Mouse (Mus musculus) liver, embryonic 15.5 days (tissue): Measurements from ENCODE around the gene Stard5. TPM values are rescaled to one million over a fixed set of nuclear protein-coding genes. Genes with fewer than 3 reads are reported as not detected.
A peak's percentile ranks its signal among the peaks of the same experiment; 100 is the strongest.

Source experiments
- ATAC-seq: fragments of 200-750 bp; cut with Nextera tagmentation; 2 replicates; pipeline ENCODE4 v1.8.0; 2017; ENCODE audit warnings: moderate number of reproducible peaks, mild to moderate bottlenecking, moderate library complexity; ENCODE audit not compliant: insufficient read depth
- H3K27ac ChIP-seq: fragments of 300-500 bp; sonication (generic); replicated peaks from 2 replicates; pipeline ENCODE4 v1.5.1; 2015; ENCODE audit warnings: mild to moderate bottlenecking, inconsistent platforms
- H3K27me3 ChIP-seq: fragments of 300-500 bp; sonication (generic); 2 replicates; pipeline ENCODE4 v1.6.1; 2015; ENCODE audit warnings: mild to moderate bottlenecking, inconsistent platforms
- H3K36me3 ChIP-seq: fragments of 300-500 bp; sonication (generic); replicated peaks from 2 replicates; pipeline ENCODE4 v1.6.1; 2015; ENCODE audit warnings: moderate library complexity, mild to moderate bottlenecking, inconsistent platforms
- H3K4me1 ChIP-seq: fragments of 300-500 bp; sonication (generic); replicated peaks from 2 replicates; pipeline ENCODE4 v1.6.1; 2015; ENCODE audit warnings: inconsistent platforms
- H3K4me2 ChIP-seq: fragments of 300-500 bp; sonication (generic); 2 replicates; pipeline ENCODE4 v1.6.1; 2015; ENCODE audit warnings: moderate library complexity, mild to moderate bottlenecking, inconsistent platforms
- H3K4me3 ChIP-seq: fragments of 300-500 bp; sonication (generic); replicated peaks from 2 replicates; pipeline ENCODE4 v1.5.1; 2015; ENCODE audit warnings: mild to moderate bottlenecking, inconsistent platforms
- H3K9ac ChIP-seq: fragments of 300-500 bp; sonication (generic); 2 replicates; pipeline ENCODE4 v1.6.1; 2015; ENCODE audit warnings: moderate library complexity, mild to moderate bottlenecking, inconsistent platforms
- H3K9me3 ChIP-seq: fragments of 300-500 bp; sonication (generic); replicated peaks from 2 replicates; pipeline ENCODE4 v1.6.1; 2016; ENCODE audit warnings: inconsistent platforms
- WGBS: fragments of 180-500 bp; shearing (Covaris S2); methylation state at CpG from one replicate; pipeline ENCODE4 v1.1.7; 2015; ENCODE audit warnings: mixed read lengths; ENCODE audit not compliant: insufficient replicate concordance; 5-methylcytosine and 5-hydroxymethylcytosine counted together
- polyA plus RNA-seq: library from polyadenylated mRNA; unstranded; fragments of >200 nt; fragmentation: Nextera tagmentation; extraction: Ambion mirVana; gene quantifications from 2 replicates; pipeline ENCODE4 v1.2.1, GENCODE M21; 2015

Stard5 gene
- polyA plus RNA-seq, 1 experiment from 2014 or later: 14.4 TPM

- Histone ChIP-seq H3K4me2 (no peak overlapping the region), H3K4me3 (no peak overlapping the region), H3K27ac (no peak overlapping the region), H3K9me3 (no peaks in the 10 kb centered on the region), H3K9ac (no peak overlapping the region), H3K4me1 (peaks cover 35% of the 10 kb centered on the region), H3K27me3 (no peaks in the 10 kb centered on the region), H3K36me3 (peaks cover 25% of the 10 kb centered on the region; the same call in 1 of the 2 replicates)
- 66% methylated on average over 2 of the region's 2 CpGs for WGBS
- no peak for ATAC-seq
Observed at GRCm38 (mm10) chr7:83635726-83636125, 4.0 kb downstream of the Stard5 start.

GRCm38 (mm10) chr7:83636425-83636824, 4.7 kb downstream of the Stard5 start:
- no peak overlapping the region for H3K27ac ChIP-seq
- no peak overlapping the region for H3K4me2 ChIP-seq
- no peaks in the 10 kb centered on the region for H3K9me3 ChIP-seq
- no peak for ATAC-seq
- no peak overlapping the region for H3K9ac ChIP-seq
- H3K4me3 ChIP-seq: no peak overlapping the region
- peaks cover 28% of the 10 kb centered on the region for H3K4me1 ChIP-seq
- H3K27me3 ChIP-seq: no peaks in the 10 kb centered on the region
- peaks cover 26% of the 10 kb centered on the region; the same call in 1 of the 2 replicates for H3K36me3 ChIP-seq
- WGBS: 76% methylated on average over 8 of the region's 8 CpGs

- WGBS: 77% methylated on average over 8 of the region's 8 CpGs
- H3K4me2 ChIP-seq: no peak overlapping the region
- no peak overlapping the region for H3K9ac ChIP-seq
- no peaks in the 10 kb centered on the region for H3K9me3 ChIP-seq
- peaks cover 33% of the 10 kb centered on the region; the same call in 1 of the 2 replicates for H3K36me3 ChIP-seq
- no peak overlapping the region for H3K27ac ChIP-seq
- peaks cover 13% of the 10 kb centered on the region for H3K4me1 ChIP-seq
- H3K27me3 ChIP-seq: no peaks in the 10 kb centered on the region
- peak; percentile 55 for ATAC-seq
- no peak overlapping the region for H3K4me3 ChIP-seq
Observed at GRCm38 (mm10) chr7:83637781-83638583, 6.2 kb downstream of the Stard5 start.

- WGBS: 53% methylated on average over 3 of the region's 3 CpGs
Observed at GRCm38 (mm10) chr7:83639084-83639483, 7.3 kb downstream of the Stard5 start.

GRCm38 (mm10) chr7:83640581-83640980, 8.8 kb downstream of the Stard5 start:
- Histone ChIP-seq H3K27me3 (no peaks in the 10 kb centered on the region), H3K27ac (no peak overlapping the region), H3K36me3 (peaks cover 38% of the 10 kb centered on the region), H3K9me3 (no peaks in the 10 kb centered on the region), H3K9ac (no peak overlapping the region), H3K4me1 (peaks cover 5% of the 10 kb centered on the region; the same call in 1 of the 2 replicates), H3K4me2 (no peak overlapping the region), H3K4me3 (no peak overlapping the region)
- 70% methylated on average over 5 of the region's 5 CpGs for WGBS
- no peak for ATAC-seq

More at GRCm38 (mm10) chr7:83639084-83639483, 7.3 kb downstream of the Stard5 start:
- Histone ChIP-seq H3K9me3 (no peaks in the 10 kb centered on the region), H3K36me3 (peaks cover 44% of the 10 kb centered on the region), H3K9ac (no peak overlapping the region), H3K27ac (no peak overlapping the region), H3K4me1 (peaks cover 5% of the 10 kb centered on the region), H3K4me3 (no peak overlapping the region), H3K27me3 (no peaks in the 10 kb centered on the region), H3K4me2 (no peak overlapping the region)
- ATAC-seq: no peak

- Histone ChIP-seq H3K36me3 (peaks cover 38% of the 10 kb centered on the region), H3K27ac (no peak overlapping the region), H3K4me1 (peaks cover 5% of the 10 kb centered on the region; the same call in 1 of the 2 replicates), H3K4me3 (no peak overlapping the region), H3K27me3 (no peaks in the 10 kb centered on the region), H3K9me3 (no peaks in the 10 kb centered on the region), H3K9ac (no peak overlapping the region), H3K4me2 (no peak overlapping the region)
- 53% methylated on average over 2 of the region's 2 CpGs for WGBS
- ATAC-seq: no peak
Observed at GRCm38 (mm10) chr7:83641163-83641562, 9.4 kb downstream of the Stard5 start.

GRCm38 (mm10) chr7:83643581-83643980, 11.8 kb downstream of the Stard5 start:
- 73% methylated on average over 6 of the region's 6 CpGs for WGBS
- Histone ChIP-seq H3K9me3 (no peaks in the 10 kb centered on the region), H3K27me3 (no peaks in the 10 kb centered on the region), H3K4me2 (no peak overlapping the region), H3K9ac (no peak overlapping the region), H3K27ac (no peak overlapping the region), H3K36me3 (peaks cover 29% of the 10 kb centered on the region), H3K4me1 (peaks cover 5% of the 10 kb centered on the region; the same call in 1 of the 2 replicates), H3K4me3 (no peak overlapping the region)
- ATAC-seq: no peak

GRCm38 (mm10) chr7:83644761-83645160, 13.0 kb downstream of the Stard5 start:
- no peak overlapping the region for H3K9ac ChIP-seq
- peaks cover 24% of the 10 kb centered on the region for H3K36me3 ChIP-seq
- no peaks in the 10 kb centered on the region for H3K4me1 ChIP-seq
- no peak for ATAC-seq
- H3K4me2 ChIP-seq: no peak overlapping the region
- H3K9me3 ChIP-seq: no peaks in the 10 kb centered on the region
- no peaks in the 10 kb centered on the region for H3K27me3 ChIP-seq
- no peak overlapping the region for H3K27ac ChIP-seq
- WGBS: 55% methylated on average over 2 of the region's 2 CpGs
- no peak overlapping the region for H3K4me3 ChIP-seq

- Histone ChIP-seq H3K36me3 (peaks cover 21% of the 10 kb centered on the region), H3K4me2 (no peak overlapping the region), H3K4me3 (no peak overlapping the region), H3K27ac (no peak overlapping the region), H3K9me3 (no peaks in the 10 kb centered on the region), H3K27me3 (no peaks in the 10 kb centered on the region), H3K9ac (no peak overlapping the region), H3K4me1 (no peaks in the 10 kb centered on the region)
- 42% methylated on average over 5 of the region's 5 CpGs for WGBS
- ATAC-seq: 0 out of 2 replicates have a peak, but pooled peaks have one; percentile 8
Observed at GRCm38 (mm10) chr7:83645476-83645875, 13.7 kb downstream of the Stard5 start.

GRCm38 (mm10) chr7:83648807-83649206, 17.0 kb downstream of the Stard5 start:
- no peak overlapping the region for H3K9ac ChIP-seq
- peaks cover 3% of the 10 kb centered on the region; the same call in 1 of the 2 replicates for H3K36me3 ChIP-seq
- H3K4me1 ChIP-seq: peaks cover 4% of the 10 kb centered on the region; the same call in 1 of the 2 replicates
- no peak overlapping the region for H3K4me3 ChIP-seq
- no peaks in the 10 kb centered on the region for H3K9me3 ChIP-seq
- no peak overlapping the region for H3K4me2 ChIP-seq
- H3K27ac ChIP-seq: no peak overlapping the region
- H3K27me3 ChIP-seq: no peaks in the 10 kb centered on the region
- no peak for ATAC-seq
- 70% methylated on average over 7 of the region's 7 CpGs for WGBS

GRCm38 (mm10) chr7:83650638-83651037, 18.9 kb downstream of the Stard5 start:
- Histone ChIP-seq H3K4me2 (peak overlapping the region; percentile 38), H3K4me3 (no peak overlapping the region)

More at GRCm38 (mm10) chr7:83650638-83651037, 18.9 kb downstream of the Stard5 start:
- ATAC-seq: no peak
- Histone ChIP-seq H3K27me3 (no peaks in the 10 kb centered on the region), H3K9ac (no peak overlapping the region), H3K4me1 (peaks cover 4% of the 10 kb centered on the region; the same call in 1 of the 2 replicates), H3K27ac (no peak overlapping the region), H3K36me3 (no peaks in the 10 kb centered on the region; the same call in 1 of the 2 replicates), H3K9me3 (no peaks in the 10 kb centered on the region)
- WGBS: 24% methylated on average over 5 of the region's 5 CpGs
